Mouse (Mus musculus) midbrain, embryonic 14.5 days (tissue): ENCODE results near the gene Peak1. TPM values are rescaled to one million over a fixed set of nuclear protein-coding genes. Genes with fewer than 3 reads are reported as not detected.

Experiments used
- ATAC-seq: fragments of 200-750 bp; cut with Nextera tagmentation; 2 replicates; pipeline ENCODE4 v1.8.0; 2017; ENCODE audit warnings: moderate number of reproducible peaks, moderate library complexity; ENCODE audit not compliant: low FRiP score, low TSS enrichment
- DNase-seq: peaks from one replicate; pipeline ENCODE4 v3.0.0-alpha.2; 2015
- H3K27ac ChIP-seq: fragments of 300-500 bp; sonication (generic); replicated peaks from 2 replicates; pipeline ENCODE4 v1.5.1; 2014; ENCODE audit warnings: mild to moderate bottlenecking, low read depth, low read length, moderate library complexity
- H3K27me3 ChIP-seq: fragments of 300-500 bp; sonication (generic); 2 replicates; pipeline ENCODE4 v1.6.1; 2014; ENCODE audit warnings: low read length, control low read depth, mixed read lengths; ENCODE audit not compliant: control insufficient read depth, insufficient read depth
- H3K36me3 ChIP-seq: fragments of 300-500 bp; sonication (generic); 2 replicates; pipeline ENCODE4 v1.6.1; 2014; ENCODE audit warnings: low read length, control low read depth; ENCODE audit not compliant: control insufficient read depth, insufficient read depth
- H3K4me1 ChIP-seq: fragments of 300-500 bp; sonication (generic); 2 replicates; pipeline ENCODE4 v1.6.1; 2014; ENCODE audit warnings: mild to moderate bottlenecking, antibody characterized with exemption, low read length, control low read depth; ENCODE audit not compliant: control insufficient read depth, insufficient read depth
- H3K4me2 ChIP-seq: fragments of 300-500 bp; sonication (generic); 2 replicates; pipeline ENCODE4 v1.6.1; 2014; ENCODE audit warnings: mild to moderate bottlenecking, low read length, moderate library complexity
- H3K4me3 ChIP-seq: fragments of 300-500 bp; sonication (generic); replicated peaks from 2 replicates; pipeline ENCODE4 v1.5.1; 2014; ENCODE audit warnings: low read depth, low read length
- H3K9ac ChIP-seq: fragments of 300-500 bp; sonication (generic); replicated peaks from 2 replicates; pipeline ENCODE4 v1.6.1; 2014; ENCODE audit warnings: mild to moderate bottlenecking, low read length, moderate library complexity
- H3K9me3 ChIP-seq: fragments of 300-500 bp; sonication (generic); 2 replicates; pipeline ENCODE4 v1.6.1; 2016; ENCODE audit warnings: low read length, control low read depth, mixed read lengths; ENCODE audit not compliant: control insufficient read depth
- WGBS: fragments of 180-500 bp; shearing (Covaris S2); extraction: QIAGEN DNeasy Blood & Tissue Kit; methylation state at CpG from one replicate; pipeline ENCODE4 v1.1.7; 2014; 5-methylcytosine and 5-hydroxymethylcytosine counted together
- polyA plus RNA-seq: library from polyadenylated mRNA; unstranded; fragments of >200 nt; fragmentation: Nextera tagmentation; extraction: Ambion mirVana; gene quantifications from 2 replicates; pipeline ENCODE4 v1.2.1, GENCODE M21; 2014

The Peak1 gene
- polyA plus RNA-seq, 1 experiment from 2014 or later: 4.7 TPM

DNA sequence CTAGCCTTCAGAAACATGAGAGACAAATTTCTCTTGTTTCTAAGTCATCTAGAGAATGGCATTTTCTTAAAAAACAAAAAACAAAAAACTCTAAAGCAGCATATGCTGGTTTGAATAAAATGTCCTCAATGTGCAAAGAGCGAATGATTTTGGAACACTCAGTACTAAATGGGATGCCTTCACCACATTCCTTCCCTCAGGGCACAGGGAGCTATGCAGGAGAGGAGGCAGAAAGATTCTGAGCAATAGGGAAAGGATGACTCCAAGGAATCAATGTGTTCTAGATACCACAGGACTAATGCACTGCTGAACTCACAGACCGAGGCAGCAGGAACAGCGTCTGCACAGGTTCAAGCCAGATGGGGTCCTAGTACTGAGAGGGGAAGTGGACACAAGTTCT, 103.5 kb downstream of the Peak1 start:
- Histone ChIP-seq H3K4me2 (no peak overlapping the region), H3K9me3 (peaks cover 4% of the 10 kb centered on the region; the same call in 1 of the 2 replicates), H3K4me1 (peaks cover 2% of the 10 kb centered on the region; the same call in 1 of the 2 replicates), H3K27me3 (no peaks in the 10 kb centered on the region), H3K9ac (no peak overlapping the region), H3K4me3 (no peak overlapping the region), H3K27ac (no peak overlapping the region), H3K36me3 (no peaks in the 10 kb centered on the region)
- no peak for ATAC-seq
- DNase-seq: no peak
- 95% methylated on average over 3 of the region's 3 CpGs for WGBS

GRCm38 (mm10) chr9:56309079-56309478, 108.8 kb downstream of the Peak1 start:
- peak; percentile 61 for DNase-seq
- no peak overlapping the region for H3K9ac ChIP-seq
- H3K27me3 ChIP-seq: no peaks in the 10 kb centered on the region
- no peak overlapping the region for H3K4me2 ChIP-seq
- no peak overlapping the region for H3K27ac ChIP-seq
- H3K9me3 ChIP-seq: no peaks in the 10 kb centered on the region
- H3K4me1 ChIP-seq: peaks cover 8% of the 10 kb centered on the region
- WGBS: 38% methylated on average over 2 of the region's 2 CpGs
- no peak overlapping the region for H3K4me3 ChIP-seq
- ATAC-seq: no peak
- no peaks in the 10 kb centered on the region for H3K36me3 ChIP-seq

GRCm38 (mm10) chr9:56304526-56304925, 113.3 kb downstream of the Peak1 start:
- Histone ChIP-seq H3K27me3 (no peaks in the 10 kb centered on the region), H3K27ac (no peak overlapping the region), H3K9ac (no peak overlapping the region), H3K9me3 (no peaks in the 10 kb centered on the region), H3K4me2 (no peak overlapping the region), H3K4me3 (no peak overlapping the region), H3K4me1 (peaks cover 8% of the 10 kb centered on the region), H3K36me3 (no peaks in the 10 kb centered on the region)
- 51% methylated on average over 2 of the region's 2 CpGs for WGBS
- ATAC-seq (no peak), DNase-seq (no peak)

DNA sequence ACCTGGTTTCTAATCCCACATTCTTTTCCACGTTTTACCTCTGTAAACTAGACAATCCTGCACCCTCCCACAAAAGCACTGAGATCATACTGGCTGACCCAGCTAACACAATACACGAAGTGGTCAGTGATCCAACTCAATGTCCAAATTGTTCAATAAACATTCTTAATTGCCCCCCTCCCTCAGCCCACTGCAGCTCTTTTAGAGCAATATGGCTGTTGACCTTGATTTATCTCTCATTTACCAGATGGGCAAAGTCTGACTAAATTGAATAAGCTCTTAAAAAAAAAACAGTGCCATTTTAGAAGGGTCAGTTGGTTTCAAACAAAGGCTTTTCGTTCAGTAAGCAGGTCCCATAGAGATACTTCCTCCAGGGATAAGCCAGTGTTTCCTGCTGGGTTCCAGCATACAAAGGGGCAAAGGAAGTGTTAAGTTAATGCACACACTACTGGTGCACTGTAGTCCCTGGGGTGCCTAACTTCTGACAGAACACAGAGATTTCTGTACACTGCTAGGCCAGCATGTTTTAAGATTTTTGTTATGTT, 114.9 kb downstream of the Peak1 start:
- 10% methylated on average over 3 of the region's 3 CpGs for WGBS
- no peak for ATAC-seq
- DNase-seq: peak; percentile 16

DNA sequence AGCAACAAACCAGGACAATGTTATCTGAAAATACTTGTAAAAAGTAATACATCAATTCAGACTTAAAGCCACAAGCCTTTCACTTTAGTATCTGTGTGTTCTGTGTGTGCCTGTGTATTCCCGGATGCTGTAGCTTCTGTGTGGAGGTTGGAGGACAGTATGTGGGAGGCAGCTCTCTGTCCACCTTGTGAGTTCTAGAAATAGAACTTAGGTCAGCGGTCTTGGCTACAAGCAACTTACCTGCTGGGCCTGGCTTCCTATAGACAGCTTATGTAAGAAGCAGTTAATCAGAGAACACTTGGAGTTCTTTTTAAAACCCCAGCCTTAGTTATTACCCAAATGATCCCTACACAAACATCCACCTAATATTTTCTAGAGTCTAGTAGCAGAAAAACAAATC, 127.8 kb downstream of the Peak1 start:
- ATAC-seq (no peak), DNase-seq (no peak)
- Histone ChIP-seq H3K9ac (no peak overlapping the region), H3K36me3 (no peaks in the 10 kb centered on the region), H3K27me3 (no peaks in the 10 kb centered on the region), H3K4me1 (no peaks in the 10 kb centered on the region), H3K27ac (no peak overlapping the region), H3K4me3 (no peak overlapping the region), H3K4me2 (no peak overlapping the region), H3K9me3 (no peaks in the 10 kb centered on the region)
- WGBS: 97% methylated on average over 2 of the region's 2 CpGs

More for the DNA sequence above, 114.9 kb downstream of the Peak1 start:
- Histone ChIP-seq H3K4me2 (no peak overlapping the region), H3K4me1 (no peaks in the 10 kb centered on the region), H3K9ac (no peak overlapping the region), H3K27me3 (no peaks in the 10 kb centered on the region), H3K4me3 (no peak overlapping the region), H3K36me3 (no peaks in the 10 kb centered on the region), H3K9me3 (no peaks in the 10 kb centered on the region), H3K27ac (no peak overlapping the region)

GRCm38 (mm10) chr9:56282481-56282880, 135.4 kb downstream of the Peak1 start:
- ATAC-seq: no peak
- 88% methylated on average over 5 of the region's 5 CpGs for WGBS
- H3K4me2 ChIP-seq: no peak overlapping the region

GRCm38 (mm10) chr9:56273576-56273975, 144.3 kb downstream of the Peak1 start:
- Histone ChIP-seq H3K36me3 (no peaks in the 10 kb centered on the region), H3K9me3 (no peaks in the 10 kb centered on the region), H3K4me2 (no peak overlapping the region), H3K27ac (no peak overlapping the region), H3K27me3 (no peaks in the 10 kb centered on the region), H3K4me3 (no peak overlapping the region), H3K4me1 (no peaks in the 10 kb centered on the region), H3K9ac (no peak overlapping the region)
- DNase-seq (no peak), ATAC-seq (no peak)
- 93% methylated on average over 3 of the region's 3 CpGs for WGBS

More at GRCm38 (mm10) chr9:56282481-56282880, 135.4 kb downstream of the Peak1 start:
- Histone ChIP-seq H3K4me3 (no peak overlapping the region), H3K9ac (no peak overlapping the region), H3K4me1 (no peaks in the 10 kb centered on the region), H3K9me3 (no peaks in the 10 kb centered on the region), H3K27ac (no peak overlapping the region), H3K27me3 (no peaks in the 10 kb centered on the region), H3K36me3 (no peaks in the 10 kb centered on the region)
- DNase-seq: no peak

DNA sequence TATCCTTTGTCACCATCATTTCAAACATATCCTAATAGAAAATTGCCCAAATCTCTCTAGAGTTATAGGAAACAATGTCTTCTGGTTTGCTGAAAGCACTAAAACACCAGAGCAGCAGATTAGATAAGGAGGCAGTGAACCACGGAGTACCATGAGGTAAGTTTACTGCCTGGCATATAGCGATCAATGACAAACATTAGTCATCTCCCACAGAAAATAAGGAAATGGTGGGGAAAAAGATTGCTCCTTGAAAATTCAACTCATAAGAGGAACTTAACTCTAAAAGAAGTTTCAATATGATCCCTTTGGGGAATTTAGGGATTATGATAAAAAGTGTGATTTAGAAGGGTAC, 145.6 kb downstream of the Peak1 start:
- Histone ChIP-seq H3K27me3 (no peaks in the 10 kb centered on the region), H3K9me3 (no peaks in the 10 kb centered on the region), H3K4me2 (no peak overlapping the region), H3K4me3 (no peak overlapping the region), H3K27ac (no peak overlapping the region), H3K9ac (no peak overlapping the region), H3K4me1 (no peaks in the 10 kb centered on the region), H3K36me3 (no peaks in the 10 kb centered on the region)
- 90% methylated on average over 2 of the region's 2 CpGs for WGBS
- ATAC-seq: no peak
- no peak for DNase-seq

DNA sequence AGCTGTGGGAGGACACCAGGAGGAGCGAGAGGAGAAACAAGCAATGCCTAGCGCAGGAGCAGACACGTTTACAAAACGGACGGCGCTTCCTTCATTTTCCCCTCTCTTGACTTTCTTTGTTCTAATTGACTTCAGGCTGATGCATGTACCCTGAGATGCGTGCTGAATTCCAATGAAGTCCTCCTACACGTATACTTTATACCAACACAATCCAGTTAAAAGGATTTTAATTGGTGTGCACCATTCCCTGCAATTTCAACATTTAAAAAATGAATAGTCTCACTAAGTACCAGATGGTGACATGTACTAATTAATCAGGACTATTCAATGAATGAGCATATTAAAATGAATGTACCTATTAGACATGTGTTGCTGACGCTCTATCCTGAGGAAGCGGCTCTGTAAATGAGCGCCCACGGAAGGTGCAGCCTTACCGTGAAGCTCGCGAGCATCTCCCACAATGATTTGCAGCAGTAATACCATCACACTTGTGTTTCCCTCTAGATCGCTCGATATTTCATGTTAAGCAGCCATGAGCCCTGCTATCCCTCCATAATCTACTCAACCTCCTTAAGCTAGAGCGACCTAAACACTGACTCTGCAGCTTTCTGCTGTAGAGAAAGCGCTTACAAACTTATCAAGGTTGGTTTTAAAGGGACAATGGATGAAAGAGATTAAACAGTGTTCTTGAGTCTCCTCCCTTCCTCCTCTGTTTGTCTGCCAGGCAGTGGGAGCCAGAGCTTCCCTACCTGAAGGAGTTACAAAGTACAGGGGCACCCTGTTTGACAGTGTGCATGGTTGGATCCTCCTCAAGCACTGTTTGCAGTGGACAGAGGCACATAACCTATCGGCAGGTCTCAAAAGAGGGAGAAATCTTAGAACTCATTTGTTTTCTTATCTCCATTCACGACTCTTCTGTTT, 146.3 kb downstream of the Peak1 start:
- no peaks in the 10 kb centered on the region for H3K4me1 ChIP-seq
- no peak overlapping the region for H3K4me3 ChIP-seq
- DNase-seq (peak; percentile 58), ATAC-seq (no peak)
- no peaks in the 10 kb centered on the region for H3K36me3 ChIP-seq
- H3K4me2 ChIP-seq: peak overlapping the region; percentile 9; the same call in 1 of the 2 replicates
- no peak overlapping the region for H3K9ac ChIP-seq
- whole genome bisulfite sequencing: 69% methylated on average over 21 of the region's 21 CpGs
- H3K9me3 ChIP-seq: no peaks in the 10 kb centered on the region
- no peaks in the 10 kb centered on the region for H3K27me3 ChIP-seq
- H3K27ac ChIP-seq: peak overlapping the region; percentile 22
